Mouse (Mus musculus) embryo, embryonic 11 days (tissue): Measurements from ENCODE around the gene 1700025G04Rik.

Experiments used
- DNase-seq: peaks from one replicate; pipeline ENCODE4 v3.0.0-alpha.2; 2015

1700025G04Rik gene

DNA sequence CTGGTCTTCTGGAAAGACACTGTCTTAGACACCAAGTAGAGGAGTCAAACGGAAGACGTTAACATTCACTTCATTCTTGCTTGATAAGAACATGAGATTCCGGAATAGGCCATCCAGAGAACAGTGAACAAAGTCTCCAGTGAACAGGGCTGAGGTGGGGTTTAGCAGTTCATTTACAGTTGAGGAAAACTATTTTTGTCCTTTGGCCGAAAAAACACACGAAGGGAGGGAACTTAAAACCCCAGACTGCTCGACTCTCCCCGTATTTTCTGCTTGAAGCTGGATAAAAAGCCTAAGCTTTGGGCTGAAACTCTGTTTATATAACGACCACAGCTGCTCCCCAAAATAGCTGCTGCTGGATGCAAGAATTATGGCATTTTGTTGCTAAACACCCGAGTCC lies 198.7 kb downstream of the 1700025G04Rik start:
- DNase-seq: no peak

DNA sequence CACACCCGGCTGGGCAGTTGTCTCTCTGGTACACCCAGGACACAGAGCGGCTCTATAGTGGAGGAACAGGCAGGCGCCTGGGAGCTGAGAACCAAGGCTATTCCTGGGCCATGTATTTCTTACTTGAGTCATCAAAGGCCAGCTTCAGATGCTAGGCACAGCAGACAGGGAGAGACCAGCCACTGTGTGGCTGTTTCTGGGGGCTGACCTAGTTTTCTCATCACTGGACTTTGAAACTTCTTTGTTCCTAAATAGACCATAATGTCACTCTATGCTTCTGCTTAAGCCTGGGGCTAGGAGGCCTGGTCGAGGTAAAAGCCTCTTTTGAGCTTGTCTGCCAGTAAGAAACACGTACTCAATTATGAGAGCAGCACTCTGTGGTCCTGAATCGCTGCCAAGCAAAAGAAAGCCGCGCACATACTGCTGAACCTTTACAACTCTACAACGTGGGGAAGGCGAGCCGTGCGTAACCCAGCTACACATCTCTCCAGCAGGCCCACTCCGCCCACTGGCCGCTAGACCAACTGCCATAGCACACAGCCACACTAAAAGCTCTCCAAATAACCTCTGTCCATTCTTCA lies 199.8 kb downstream of the 1700025G04Rik start:
- no peak for DNase-seq

DNA sequence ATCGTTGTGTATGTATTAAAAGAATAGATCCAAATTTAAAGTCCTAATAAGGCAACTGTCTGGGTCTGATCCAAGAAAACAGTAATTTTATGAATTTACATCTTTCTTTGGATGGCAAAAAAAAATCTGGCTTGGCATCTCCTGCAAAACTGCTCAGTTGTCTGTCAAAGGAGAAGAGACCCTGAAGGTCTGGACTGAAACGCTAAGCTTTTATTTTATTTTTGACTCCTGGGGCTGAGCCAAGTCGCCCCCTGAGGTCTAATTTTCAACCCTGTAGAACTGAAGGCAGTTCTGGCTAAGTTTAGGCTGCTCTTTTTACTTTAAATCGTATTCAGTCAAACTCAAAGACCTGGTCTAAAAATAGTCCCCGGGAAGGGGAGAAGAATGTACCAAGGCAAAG lies 202.3 kb downstream of the 1700025G04Rik start:
- no peak for DNase-seq

DNA sequence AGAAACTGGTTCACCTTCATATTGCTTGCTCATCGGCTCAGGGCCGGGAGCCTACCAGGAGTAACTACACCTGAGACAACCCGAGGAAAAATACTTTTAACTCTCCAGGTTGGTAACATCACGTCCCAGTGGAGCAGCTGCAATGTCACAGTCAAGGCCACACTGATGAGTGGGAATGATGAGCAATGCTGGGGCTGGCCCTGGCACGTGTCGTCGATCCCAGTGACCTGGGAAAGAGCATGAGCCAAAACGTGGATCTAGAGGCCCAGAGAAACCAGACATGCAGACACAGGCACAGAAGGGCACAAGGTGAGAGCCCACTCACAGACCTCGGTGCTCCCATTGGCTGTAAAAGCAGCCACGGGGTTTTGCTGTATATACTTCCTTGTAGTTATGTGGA lies 202.8 kb downstream of the 1700025G04Rik start:
- DNase-seq: no peak

DNA sequence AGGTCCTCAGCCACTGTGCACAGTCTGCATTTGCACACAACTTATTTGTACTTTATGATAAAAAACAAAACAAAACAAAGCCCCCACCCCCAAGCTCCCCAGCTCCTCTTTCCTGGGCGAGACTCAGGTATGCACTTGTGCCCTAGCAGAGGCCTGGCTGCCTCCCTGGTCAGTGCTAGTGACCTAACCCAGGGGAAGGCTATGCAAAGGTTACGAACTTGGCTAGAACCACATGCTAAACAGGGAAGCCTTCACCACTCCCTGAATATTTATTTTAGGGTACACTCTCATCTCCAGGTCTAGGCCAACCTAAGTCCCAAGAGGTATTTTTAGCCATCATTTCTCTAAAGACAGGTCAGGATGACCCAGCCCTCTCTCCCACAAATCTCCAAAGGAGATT lies 203.8 kb downstream of the 1700025G04Rik start:
- no peak for DNase-seq

DNA sequence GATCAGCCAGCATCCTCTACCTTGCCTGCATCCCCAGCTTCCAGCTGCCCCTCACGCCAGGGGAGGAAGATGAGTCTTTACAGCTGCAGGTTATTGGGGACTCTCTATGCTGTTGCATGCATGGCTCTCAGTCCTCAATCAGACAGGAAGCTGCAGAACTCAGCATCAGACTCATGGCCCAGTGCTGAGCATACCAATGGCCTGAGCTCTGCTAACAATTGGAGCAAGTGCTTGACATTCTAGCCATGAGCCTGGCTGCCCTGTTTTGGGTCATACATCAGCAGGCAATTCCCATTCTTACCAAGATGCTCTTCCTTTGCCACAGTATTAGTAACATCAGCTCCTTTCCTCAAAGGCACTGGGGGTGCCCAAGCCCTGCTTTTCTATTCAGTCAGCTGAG lies 208.7 kb downstream of the 1700025G04Rik start:
- no peak for DNase-seq

DNA sequence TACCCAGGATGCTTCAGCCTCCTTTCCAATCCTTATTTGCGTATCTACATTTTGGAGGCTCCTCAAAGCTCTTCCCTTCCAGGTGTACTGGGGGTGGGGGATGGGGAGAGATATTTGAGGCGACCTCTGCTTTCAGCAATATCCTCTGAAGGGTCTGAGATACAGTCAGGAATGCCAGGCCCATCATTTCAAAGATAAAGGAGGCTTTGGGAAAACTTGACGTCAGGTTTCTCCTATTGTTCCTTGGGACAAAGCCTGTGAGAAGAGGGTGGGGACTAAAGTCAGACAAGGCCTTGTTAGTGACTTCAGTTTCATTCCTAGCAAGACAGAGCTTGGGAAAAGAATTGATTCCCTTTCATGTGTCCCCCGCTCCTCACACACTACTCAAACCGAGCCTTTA lies 209.2 kb downstream of the 1700025G04Rik start:
- no peak for DNase-seq

DNA sequence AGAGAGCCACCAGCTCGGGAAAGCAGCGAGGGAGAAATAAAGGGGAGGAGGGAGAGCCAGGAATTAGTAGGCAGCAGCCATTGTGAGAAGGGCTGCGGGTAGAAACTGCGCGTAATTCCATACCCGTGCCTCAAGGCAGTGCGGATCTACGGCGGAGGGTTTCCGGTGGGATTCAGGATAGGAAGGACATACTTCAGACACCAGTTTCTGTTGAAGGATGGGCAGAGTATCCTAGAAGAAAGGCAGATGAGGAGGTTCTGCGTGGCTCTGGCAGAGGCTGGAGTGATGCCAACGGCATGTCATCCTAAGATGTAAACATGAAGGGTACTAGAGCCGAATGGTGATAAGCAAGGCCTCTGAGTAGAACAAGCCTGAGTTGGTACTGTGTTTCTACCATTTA lies 210.0 kb downstream of the 1700025G04Rik start:
- DNase-seq: no peak

DNA sequence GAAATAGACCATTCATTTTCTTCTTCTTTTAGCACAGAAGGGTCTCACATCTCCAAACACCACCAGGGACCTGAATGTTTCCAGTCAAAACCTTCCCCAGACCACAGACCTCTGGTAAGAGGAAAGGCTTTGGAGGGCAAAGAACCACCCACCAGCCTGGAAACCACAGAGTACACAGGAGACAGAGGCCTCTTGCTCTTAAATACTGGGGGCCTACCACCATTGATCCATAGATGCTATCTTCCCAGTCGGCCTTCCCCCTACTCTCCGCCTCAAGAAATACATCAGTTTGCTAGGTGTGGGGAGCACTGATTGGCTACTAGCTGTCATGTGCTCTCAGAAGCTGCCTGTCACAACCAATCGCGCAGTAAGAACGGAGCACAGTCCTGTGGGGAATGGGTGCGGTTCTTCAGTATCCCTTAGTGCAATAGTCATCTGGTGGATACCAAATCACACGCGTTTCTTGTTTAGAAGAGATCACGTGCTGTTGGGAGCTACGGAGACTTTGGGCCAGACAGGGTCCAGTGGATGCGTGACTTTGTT lies 210.5 kb downstream of the 1700025G04Rik start:
- no peak for DNase-seq

DNA sequence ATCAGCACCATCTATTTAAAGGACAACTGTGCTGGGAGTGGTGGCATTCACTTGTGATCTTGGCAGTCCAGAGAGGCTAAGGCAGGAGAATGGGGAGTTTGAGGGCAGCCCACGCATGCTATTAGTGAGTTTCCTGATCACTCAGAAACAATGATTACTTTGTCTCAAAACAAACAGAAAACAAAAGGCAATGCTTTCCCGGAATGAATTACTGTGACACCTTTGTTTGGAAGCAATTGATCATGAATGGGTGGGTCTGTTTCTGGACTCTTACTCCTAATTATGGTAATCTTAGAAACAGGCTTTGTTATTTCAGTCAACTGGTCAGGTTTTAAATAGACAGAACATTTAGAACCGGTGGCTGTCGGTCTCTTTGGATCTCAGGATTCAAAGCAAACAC lies 211.5 kb downstream of the 1700025G04Rik start:
- DNase-seq: no peak

DNA sequence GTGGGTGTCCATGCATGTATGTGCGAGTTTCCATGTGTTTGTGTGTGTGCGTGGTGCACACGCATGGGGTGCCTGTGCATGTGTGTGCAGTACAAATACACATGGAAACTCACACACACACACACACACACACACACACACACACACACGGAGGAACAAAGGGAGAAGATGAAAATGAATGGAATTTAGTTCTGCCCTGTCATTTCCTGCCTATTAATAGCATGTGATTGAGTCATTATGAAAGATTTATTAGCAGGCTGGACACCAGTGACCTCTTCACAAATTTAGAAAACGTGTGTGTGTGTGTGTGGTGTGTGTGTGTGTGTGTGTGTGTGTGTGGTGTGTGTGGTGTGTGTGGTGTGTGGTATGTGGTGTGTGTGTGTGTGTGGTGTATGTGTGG lies 217.0 kb downstream of the 1700025G04Rik start:
- no peak for DNase-seq

DNA sequence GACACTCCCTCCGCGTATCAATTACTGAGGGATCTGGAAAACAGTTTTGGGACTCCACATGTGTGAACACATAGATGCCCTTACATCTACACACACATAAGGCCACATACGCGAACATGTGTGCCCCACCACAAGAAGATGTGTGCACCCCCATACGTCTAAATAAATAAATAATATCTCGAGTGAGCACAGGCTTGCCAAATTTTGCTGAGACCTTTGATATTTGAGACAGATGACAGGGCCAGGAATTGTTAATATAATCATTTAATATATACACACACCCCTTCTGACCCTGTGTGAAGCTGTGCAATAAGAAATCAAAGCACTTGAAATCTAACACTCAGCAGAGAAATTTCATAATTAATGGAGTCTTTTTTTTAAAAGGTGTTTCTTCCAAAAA lies 225.6 kb downstream of the 1700025G04Rik start:
- DNase-seq: no peak

DNA sequence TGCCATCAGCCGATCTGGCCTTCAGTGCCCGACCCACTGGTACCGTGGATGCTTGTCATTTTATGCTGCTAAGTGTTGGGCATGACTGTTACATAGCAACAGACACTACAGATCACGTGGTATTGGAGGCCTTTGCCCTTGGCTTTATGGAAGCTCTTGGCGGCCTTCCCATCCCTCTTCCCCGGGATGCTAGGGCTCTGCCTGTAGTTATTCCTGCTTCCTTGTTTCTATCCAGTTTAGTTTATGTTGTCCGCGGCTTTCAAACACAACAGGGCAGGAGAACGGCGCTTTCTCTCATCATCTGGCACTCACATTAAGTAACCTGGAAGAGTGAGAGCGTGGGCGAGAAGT lies 226.2 kb downstream of the 1700025G04Rik start:
- no peak for DNase-seq

DNA sequence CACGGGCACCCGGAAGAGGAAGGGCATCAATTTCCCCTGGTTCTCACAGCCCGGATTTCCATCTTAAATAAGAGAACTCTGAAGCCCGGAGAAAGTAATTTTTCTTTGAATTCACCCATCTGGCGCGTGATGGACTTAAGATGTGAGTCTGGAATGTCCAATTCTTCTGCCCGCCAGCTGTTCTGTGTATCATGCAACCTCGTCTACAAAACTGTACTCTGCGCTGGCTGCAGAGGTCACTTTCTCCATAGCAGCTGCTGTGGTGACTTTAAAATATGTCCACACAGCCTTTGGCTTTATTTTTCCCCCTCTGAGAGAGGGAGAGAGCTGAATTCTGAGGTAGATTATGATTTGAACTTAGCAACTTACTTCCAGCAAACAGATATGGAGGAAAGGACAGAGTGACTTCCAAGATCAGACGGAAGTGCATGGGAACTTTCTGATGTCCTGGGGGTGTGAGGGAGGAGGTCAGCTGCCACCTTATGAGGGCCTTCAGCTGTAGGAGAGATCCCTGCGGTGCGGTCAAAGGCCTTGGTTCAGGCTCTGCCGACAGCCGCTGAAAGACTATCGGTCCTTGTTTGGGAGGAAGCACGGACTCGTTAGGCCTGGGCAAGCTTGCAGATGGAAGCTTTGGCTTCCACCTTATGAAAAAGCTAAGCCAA lies 226.7 kb downstream of the 1700025G04Rik start:
- no peak for DNase-seq

DNA sequence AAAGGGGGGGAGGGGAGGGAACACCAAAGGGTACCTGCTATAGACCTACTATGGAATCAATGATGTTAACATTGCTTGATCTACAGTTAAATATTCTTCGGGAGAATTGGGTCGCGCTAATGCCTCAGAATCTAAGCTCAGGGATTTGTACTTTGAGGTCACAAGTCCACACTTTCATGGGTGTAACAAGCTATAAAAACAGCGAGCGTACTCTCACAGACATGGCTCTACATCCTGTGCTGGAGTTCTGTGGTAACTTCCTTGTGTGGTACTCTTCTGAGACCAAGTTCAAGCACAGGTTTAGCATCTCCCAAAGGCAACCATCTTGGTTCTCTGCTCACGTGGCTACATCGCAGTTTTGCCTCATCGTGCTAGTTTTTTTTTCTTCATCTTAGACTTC lies 227.8 kb downstream of the 1700025G04Rik start:
- DNase-seq: no peak

DNA sequence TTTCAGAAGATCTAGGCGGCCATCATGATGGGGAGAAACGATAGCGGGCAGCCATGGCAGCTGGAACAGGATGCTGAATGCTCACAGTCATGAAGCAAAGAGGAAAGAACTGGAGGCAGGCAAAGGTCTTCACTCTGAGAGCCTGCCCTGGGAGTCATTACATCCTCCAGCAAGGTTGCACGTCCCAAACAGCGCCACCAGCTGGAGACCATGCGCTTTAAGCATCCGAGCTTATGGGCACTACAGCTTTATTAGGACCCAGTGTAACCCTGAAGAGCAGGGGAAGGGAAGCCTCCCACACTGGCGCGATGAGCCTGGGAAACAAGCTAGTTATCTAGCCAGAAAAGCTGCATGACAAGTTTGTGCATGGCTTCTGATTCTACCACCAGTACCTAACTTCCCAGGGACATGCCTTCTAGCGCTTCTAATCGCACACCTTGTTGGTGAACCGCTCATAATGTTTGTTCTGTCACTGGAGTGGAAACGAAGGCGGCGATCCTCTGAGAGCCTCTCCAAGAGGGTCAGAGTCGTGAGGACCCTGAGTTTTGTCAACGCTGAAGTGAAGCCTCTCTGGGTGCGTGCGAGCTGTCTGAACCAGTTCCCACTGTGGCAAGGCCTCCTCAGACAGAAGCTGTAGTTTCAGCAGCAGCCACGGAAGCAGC lies 228.5 kb downstream of the 1700025G04Rik start:
- no peak for DNase-seq

DNA sequence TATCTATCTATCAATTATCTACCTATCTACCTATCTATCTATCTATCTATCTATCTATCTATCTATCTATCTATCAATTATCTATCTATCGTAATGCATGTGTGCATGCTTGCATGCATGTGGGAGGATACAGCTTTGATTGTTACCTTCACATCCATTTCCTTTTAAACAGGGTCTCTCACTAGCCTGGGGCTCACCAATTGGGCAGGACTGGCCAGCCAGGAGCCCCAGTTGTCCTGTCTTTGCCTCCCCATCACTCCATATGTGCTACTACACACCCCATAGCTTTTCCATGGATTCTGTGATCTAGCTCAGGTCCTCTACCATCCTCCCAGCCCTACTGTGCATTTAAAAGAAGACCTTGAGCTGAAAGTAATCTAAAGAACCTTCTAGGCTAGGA lies 231.5 kb downstream of the 1700025G04Rik start:
- DNase-seq: no peak

DNA sequence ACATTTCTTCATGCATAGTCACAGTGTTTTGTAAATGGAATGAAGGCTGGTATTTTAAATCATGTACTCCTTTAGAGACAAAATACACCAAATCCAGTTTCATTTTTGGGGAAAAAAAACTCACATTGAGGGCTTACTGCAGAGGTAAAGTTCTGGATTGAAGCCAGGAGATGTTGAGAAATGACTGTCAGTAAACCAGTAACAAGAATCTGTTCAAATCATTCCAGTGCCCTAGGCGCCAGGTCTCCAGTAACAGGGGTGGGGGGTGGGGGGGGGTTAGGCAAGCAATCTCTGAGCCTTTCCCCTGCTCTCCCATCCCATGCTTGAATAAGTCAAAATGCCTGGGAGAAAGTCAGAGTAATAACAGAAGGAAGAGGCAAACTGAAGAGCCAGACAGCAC lies 234.4 kb downstream of the 1700025G04Rik start:
- DNase-seq: no peak

DNA sequence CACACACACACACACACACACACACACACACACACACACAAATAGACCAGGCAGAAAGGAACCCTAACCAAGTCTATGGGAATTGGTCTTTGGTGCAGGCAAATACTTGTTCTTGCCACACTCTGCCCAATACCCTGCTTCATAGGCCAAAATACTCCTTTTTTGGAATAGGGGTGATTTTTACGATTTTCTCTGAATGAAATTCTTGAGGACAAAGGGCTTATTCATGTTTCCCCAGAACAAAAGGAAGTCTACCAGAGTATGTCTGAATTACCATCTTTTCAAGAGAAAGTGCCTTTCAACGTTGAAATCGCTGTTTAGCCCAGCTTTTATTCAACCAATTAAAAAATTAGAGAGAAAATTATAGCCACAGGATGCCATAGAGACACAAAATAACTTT lies 237.9 kb downstream of the 1700025G04Rik start:
- DNase-seq: peak; percentile 23

DNA sequence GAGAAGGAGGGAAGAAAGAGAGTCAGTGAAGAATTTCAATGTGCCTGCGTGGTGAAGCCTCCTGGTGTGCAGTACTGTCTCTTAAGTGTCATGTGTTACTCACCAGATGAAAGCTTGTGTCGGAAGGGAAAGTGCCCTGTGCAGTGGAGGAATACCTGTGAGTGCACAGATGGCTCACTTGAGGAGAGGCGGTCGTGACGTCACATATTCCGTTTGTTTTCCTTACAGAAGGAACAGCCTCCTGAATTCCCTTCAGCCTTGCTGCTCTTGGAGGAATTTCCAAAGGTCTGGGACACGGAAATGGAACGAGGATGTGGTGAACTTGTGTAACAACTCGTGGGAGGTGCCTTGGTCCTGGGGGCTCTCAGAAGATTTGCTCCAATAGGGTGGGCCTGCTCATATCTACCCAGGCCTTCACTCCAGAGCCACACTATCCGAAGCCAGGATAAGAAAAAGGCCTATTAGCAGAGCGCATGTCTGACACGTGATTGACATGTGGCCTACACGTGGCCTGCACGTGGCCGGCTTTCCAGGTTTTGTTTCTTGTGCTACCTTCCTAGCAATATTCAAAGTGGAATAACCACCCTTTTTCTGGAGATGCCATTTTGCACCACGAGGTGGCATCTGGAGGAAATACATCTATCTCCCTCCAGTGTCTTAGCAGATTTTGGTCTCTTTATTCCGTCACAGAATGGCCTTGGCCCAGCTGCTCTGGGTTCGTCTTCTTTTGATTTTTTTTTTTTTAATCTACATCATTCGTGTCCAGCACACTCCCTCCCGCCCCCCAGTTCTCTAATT lies 238.7 kb downstream of the 1700025G04Rik start:
- no peak for DNase-seq

DNA sequence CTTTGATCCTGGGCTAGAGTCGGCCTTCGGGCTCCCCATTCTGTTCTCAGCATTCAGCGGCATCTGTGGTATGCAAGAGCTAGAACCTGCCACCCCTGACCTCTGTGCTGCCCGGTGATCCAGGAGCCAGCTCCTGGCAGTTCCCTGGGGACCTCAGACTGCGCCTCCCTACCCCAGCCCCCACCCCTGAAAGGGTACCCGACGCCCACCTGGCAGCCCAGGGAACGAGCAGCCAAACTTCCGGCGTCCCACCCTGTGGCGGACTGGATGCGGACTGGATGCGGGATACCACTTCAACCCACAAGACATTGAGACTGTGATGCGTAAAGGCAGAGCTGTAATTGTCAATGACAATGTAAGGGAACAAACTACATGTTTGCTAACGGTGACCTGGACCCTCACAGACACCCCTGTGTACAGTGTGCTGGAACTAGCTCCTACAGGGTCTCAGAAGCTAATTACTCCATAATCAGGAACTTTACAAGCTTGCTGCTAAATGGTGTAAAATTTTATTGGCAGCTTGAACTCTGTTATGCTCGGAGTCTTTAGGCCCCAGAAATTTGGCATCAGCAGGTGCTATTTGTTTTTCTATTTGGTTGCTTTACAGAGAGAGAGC lies 239.8 kb downstream of the 1700025G04Rik start:
- no peak for DNase-seq

DNA sequence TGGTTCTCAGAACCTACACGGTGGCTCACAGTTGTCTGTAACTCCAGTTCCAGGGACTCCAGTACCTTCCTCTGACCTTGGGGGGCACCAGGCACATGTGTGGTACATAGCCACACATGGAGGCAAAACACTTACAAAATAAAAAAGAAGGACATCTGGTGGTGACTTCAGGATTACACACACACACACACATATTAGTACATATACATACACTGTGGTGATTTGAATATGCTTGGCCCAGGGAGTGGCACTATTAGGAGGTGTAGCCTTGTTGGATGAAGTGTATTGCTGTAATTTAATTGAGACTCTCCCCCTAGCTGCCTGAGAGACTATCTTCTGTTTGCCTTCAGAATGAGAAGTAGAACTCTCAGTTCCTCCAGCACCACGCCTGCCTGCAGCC lies 241.6 kb downstream of the 1700025G04Rik start:
- no peak for DNase-seq
